Mouse (Mus musculus) large intestine, adult 2 months (tissue): ENCODE data around the gene Slc25a28. TPM values are rescaled to one million over a fixed set of nuclear protein-coding genes. Genes with fewer than 3 reads are reported as not detected.

Experiments
- DNase-seq: peaks from one replicate; pipeline ENCODE4 v3.0.0-alpha.2; 2012; ENCODE audit warnings: low read depth, low spot score
- WGBS: fragments of 180-500 bp; shearing (Covaris S2); methylation state at CpG from one replicate; pipeline ENCODE4 v1.1.7; 2018; 5-methylcytosine and 5-hydroxymethylcytosine counted together
- polyA plus RNA-seq: library from polyadenylated mRNA; depleted of rRNA; stranded (reverse); fragments of >200 nt; gene quantifications from 2 replicates; pipeline ENCODE4 v1.2.3, GENCODE M21; 2012; rRNA removed

Slc25a28 gene
- polyA plus RNA-seq, result 66.6 and 94.4 TPM in 2 replicates

DNA sequence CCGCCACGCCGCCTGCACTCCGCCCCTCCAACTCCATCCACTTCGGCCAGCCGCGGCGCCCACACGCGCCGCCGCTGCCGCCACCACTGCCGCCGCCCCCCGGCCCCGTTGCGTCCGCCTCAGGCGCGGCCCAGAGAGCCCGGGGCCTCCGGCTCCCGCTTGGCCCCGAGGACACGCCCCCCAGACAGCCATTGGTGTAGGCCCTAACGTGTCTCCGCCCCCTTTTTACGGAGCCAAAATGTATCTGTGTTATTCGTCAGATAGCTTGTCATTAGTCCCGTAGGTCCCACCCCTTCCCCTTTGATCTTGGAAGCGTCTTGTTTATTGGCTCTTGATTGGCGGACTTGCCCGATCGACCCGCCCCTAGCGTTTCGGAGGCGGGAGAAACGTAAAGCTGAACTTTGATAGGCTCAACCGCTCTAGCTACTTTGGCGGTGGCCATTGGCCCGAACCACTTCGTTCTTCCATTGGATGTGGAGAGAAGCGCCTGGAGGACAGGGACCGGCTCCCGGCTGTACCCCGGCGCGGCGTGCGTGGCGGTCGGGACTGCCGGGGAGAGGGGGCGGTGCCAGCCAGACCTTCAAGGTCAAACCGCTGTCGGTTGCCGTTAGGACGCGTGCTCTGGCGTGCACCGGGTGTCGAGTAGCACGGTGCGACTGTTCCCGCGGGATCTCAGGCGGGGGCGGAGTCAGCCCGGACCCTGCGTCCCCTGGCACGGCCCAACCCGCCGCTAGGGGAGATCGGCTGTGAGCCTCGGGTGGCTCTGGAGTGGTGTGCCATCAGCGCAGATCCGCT lies at the start of gene Slc25a28:
Slc25a28 (minus strand) TSS at position 152 of the 795 bp plus-strand sequence.
- 1% methylated on average over 79 of the region's 79 CpGs for WGBS
- DNase-seq, result peak; percentile 100

DNA sequence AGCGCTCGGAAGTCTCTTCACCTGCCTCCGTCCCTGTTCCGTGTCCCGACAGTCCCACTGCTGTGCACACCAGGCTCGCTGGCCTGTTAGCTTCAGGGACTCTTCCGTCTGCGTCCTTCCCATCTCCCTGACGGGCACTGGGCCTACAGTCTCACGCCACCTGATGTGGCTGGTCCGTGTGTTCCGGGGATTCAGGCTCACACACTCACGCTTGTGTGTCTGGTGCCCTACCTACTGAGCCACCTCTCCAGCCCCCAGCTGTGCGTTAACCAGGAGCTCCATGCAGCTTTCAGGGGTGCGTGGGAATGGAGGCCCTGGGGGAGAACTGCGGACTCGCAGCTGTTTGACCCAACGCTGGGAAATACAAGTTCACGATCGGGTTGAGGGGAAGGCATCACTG lies 49.5 kb upstream of the Slc25a28 start:
- DNase-seq, result no peak
- 96% methylated on average over 20 of the region's 20 CpGs for WGBS

DNA sequence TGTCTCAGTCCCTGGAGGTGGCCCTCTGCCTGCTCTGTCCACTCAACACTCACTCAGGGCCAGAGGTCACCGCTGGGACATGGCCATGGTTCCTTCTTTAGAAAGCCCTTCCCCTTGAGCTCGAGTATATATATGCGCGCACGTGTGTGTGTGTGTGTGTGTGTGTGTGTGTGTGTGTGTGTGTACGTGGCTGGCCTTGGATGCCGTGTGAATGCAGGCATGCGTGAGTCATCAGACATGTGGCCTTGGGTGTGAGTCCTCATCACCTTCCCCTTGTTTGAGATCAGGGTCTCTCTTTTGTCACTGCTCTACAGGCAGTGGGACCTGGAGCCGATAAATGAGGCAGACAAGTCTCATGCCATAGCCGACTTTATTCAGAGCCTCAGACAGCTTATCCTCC lies 48.8 kb upstream of the Slc25a28 start:
- no peak for DNase-seq
- 85% methylated on average over 10 of the region's 10 CpGs for WGBS

DNA sequence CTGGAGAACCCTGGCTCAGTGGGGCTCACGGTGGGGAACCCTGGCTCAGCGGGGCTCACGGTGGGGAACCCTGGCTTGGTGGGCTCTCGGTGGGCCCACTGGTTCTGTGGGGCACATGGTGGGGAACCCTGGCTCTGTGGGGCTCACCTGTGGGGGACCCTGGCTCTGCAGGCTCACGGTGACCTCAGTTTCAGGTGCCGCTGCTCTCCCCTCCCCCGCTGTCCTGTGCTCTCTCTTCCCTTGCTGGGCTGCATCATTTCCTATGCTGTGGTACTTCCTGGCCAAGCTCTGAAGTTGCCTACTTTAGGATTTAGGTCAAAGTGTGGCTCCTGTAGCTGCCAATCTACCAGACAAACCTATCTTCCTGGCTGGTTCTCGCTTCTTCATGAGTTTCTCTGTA lies 48.2 kb upstream of the Slc25a28 start:
- WGBS, result 82% methylated on average over 8 of the region's 8 CpGs
- no peak for DNase-seq

DNA sequence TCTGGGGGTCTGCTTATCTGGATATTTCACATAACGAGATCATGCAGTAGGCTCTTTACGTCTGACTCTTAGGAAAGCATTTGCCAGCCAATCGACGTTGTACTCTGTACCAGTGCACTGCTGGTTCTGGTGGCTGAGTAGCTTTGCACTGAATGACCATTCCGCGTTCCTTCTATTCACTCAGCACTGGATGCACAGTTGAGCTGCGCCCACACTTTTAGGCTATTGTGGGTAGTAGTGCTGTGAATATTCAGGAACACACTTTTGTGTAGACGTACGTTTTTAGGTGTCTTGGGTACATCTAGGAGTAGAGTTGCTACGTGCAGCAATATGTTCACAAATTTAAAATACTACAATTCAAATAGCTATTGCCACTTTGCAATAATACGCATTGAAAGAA lies 45.4 kb upstream of the Slc25a28 start:
- DNase-seq, result no peak
- 97% methylated on average over 11 of the region's 11 CpGs for WGBS

DNA sequence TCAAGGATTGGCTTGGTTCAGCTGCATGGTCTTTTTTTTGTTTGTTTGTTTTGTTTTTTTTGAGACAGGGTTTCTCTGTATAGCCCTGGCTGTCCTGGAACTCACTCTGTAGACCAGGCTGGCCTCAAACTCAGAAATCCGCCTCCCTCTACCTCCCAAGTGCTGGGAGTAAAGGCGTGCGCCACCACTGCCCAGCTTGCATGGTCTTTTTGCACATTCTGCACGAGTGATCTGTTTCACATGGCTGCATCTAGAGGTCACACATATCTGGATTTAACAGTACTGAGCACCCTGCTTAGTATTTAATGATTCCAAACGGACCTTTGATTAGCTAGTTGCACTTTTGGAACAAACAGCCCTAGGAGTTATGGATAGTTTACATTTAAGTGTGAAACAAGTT lies 37.3 kb upstream of the Slc25a28 start:
- no peak for DNase-seq
- WGBS, result 69% methylated on average over 5 of the region's 5 CpGs

DNA sequence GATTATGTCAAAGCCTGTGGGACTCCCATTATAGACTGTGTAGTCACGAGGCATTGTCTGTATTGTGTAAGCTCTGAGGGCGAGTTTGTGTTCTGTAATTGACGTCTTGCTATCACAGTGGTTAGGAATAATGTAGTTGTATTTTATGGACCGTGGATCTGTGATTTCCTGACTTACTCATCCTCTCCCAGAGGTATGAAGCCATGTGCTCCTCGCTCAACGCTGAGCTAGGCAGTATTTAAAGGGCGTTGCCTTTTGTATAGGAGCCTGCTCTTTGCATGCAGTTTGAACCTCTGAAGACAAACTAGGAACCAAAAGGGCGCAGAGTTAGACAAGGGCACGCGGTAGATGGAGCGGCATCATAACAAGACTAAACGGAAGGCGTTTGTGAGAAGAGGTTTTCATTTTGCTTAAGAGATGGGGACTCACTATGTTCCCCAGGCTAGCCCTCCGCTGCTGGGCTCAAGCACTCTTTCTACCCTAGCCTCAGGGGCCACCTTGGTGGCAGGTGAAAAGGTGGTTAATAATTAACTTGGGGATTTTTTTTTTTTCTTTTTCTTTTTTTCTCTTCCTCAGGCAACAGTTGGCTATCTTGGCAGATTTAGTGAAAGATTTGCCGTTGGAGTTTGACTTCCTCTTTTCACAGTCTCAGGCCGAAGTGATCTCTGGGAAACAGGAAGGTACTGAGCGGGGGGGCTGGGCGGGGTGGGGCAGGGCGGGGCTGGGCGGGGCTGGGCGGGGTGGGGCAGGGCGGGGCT lies 36.7 kb upstream of the Slc25a28 start:
- 24% methylated on average over 22 of the region's 22 CpGs for WGBS
- DNase-seq, result peak; percentile 72

DNA sequence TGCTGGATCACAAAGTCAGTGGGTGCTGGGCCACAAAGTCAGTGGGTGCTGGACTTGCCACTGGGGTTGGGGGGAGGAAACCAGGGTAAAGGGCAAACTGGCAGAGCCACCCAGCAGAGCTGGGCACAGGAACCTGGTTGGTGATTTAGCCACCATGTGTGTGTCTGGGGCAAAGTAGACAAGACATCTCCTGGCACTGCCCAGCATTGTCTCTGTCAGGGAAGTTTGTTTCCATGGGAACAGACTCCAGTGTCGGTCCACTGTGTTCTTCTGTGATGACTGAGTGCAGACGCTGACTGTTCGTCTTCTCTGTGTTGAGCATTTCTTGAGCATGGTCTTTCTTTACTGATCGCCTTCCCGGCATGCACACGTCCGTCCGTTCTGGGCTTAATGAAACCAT lies 34.6 kb upstream of the Slc25a28 start:
- 94% methylated on average over 8 of the region's 8 CpGs for WGBS
- no peak for DNase-seq

DNA sequence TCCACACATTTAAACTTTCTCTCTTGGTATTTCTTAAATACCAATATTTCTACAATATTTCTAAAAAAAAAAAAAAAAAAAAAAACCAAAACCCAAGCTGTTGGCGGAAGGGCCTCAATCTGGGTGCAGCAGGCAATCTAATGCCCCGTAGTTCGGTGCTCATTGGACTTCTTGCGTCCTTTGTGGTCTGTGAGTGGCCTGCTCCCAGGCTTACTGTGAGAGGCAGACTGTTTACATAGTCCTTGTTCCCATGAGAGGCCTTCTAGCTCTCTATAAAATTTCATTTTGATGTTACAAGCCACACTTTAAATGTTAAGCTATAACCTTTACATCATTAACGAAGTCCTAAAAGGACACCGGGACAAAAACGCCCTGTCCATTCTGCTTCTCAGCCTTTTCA lies 33.5 kb upstream of the Slc25a28 start:
- DNase-seq, result no peak
- WGBS, result 71% methylated on average over 7 of the region's 7 CpGs

DNA sequence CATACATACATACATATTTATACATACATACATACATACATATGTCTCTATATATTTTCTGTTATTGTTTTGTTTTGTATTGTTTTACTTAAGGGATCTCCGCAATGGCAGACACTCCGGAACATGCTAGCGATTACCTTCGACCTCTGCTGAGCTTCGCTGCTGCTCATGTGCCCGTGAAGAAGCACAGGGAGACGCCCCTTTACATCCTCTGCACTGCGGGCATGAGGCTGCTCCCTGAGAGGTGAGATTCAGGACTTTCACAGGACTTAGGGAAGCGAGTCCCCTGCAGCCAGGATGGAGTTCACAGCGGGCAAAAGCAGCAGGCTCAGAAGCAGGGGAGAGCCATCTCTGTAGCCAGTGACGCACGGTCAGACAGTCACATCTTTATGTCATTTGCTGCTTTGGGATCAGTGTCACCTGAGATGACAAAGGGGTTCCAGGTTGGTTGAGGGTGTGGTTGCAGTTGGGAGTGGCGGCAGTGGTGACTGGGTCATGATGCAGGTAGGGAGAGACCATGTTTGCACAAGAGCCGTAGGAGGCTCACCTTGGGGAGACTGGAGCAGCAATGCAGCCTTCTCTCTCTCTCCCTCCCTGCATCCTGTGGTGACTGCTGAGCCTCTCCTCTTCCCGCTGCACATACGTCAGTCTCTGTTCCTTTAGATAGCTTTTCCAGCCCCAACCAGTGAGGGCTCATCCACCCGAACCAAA lies 30.3 kb upstream of the Slc25a28 start:
- no peak for DNase-seq
- 66% methylated on average over 17 of the region's 17 CpGs for WGBS

DNA sequence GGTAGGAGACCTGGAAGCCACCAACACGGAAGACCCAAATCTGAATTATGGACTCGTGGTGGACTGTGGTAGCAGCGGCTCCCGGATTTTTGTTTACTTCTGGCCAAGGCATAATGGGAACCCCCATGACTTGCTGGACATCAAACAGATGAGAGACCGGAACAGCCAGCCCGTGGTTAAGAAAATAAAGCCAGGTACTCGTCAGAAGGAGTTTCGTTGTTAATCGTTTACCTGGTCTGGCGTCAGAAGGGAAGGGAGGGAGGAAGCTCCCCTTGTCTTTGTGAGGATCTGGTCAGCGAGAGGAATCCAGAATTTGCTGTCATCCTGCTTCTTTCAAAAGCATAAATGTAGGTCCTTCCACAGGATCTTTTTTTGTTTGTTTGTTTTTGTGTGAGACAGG lies 29.5 kb upstream of the Slc25a28 start:
- no peak for DNase-seq
- 41% methylated on average over 11 of the region's 11 CpGs for WGBS

DNA sequence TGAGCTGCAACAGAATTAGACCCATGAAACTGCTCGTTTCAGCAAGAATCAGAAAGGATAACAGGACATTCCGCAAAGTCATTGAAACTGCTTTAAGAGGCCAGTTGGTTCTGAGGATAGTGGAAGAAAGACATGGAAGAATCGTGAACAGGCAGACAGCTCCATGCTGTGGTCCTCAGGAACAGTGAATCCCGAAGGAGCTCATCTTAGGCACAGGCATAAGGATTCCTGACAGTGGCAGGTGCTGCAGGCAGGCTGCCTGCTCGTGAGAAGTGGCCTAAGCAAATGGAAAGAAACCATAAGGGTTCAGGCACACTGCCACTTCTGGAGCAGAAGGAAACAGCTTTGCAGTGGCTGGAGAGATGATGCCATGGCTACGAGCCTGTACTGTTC lies 25.1 kb upstream of the Slc25a28 start:
- whole genome bisulfite sequencing, result 80% methylated on average over 6 of the region's 6 CpGs
- no peak for DNase-seq

DNA sequence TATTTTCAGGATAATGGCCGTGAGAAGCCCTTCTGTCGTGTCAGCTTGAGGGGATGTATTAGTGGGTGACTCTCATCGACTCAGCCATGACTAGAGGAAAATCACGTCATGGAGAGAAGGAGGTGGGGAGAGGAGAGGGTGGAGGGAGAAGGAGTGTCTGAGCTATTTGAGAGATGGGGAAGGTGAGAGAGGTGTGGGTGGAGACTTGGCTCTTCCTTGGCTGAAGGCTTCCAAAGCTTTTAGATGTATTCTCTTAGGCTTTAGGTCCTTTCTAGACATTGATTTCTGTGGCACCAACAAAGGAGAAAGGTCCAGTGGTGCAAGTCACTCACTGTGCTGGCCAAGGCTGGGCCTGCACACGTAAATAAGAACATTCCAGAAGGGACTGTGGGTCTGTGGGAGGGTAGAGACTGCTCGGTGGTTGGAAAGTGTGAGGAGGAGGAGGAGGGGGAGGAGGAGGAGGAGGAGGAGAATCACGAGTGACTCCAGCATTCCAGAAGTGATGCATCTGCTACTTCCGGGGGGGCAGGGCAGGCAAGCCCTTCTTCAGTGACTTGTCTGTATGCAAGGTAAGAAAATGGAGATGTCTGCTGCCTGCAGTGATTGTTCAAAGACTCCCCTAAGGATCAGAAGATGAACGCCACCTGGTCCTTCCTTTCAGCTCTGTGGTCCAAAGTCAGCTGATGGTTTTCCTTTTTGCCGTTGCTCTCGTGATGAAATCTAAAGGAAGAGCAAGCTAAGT lies 24.5 kb upstream of the Slc25a28 start:
- DNase-seq, result no peak
- WGBS, result 47% methylated on average over 11 of the region's 11 CpGs

DNA sequence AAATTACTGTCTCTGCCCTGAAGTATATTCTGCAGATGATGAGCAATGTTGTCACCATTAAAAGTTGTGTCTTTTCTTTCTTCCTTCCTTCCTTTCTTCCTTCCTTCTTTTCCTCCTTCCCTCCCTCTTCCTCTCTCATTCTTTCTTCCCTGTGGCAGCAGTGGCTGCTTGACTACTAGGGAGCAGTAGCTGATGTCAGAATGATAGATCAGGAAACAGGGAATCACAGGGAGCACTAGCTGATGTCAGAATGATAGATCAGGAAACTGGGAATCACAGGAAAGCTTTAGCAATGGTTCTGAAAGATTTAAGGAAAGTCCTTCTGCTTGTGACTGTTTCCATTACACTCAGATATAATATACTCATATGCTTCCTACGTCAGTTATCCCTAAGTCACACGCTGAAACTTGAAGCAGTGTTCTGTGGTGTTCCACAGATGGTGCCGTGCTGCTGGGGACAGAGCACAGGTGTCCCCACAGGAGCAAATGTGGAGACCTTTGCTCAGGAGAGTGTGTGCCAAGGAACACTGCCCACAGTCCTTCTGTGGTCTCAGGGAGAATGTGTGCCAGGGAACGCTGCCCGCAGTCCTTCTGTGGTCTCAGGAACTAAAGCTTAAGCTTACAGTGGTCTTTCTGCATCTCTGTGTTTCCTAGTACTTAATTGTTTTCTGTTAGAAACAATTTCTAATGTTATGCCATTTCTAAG lies 23.1 kb upstream of the Slc25a28 start:
- no peak for DNase-seq
- WGBS, result 39% methylated on average over 5 of the region's 5 CpGs

DNA sequence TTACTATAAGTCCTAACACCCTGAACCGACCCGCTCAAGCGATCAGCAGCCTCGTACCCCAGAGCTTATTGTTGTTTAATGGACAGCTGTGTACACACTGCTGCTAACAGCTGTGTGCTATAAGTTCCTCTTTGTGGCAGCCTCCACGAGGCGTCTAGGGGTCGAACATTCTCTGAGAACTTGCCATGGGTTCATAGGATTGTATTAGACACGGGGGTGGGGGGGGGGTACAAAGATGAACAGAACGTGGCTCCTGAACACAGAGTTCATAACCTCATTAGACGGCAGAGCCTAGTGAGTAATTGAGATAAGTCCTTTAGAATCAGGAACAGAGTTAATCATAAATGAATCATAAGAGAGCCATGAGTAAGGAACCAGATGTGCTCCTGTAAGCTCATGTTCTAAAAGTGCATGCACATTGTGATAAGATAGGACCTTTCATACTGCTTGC lies 20.9 kb upstream of the Slc25a28 start:
- DNase-seq, result no peak
- 17% methylated on average over 10 of the region's 10 CpGs for WGBS

DNA sequence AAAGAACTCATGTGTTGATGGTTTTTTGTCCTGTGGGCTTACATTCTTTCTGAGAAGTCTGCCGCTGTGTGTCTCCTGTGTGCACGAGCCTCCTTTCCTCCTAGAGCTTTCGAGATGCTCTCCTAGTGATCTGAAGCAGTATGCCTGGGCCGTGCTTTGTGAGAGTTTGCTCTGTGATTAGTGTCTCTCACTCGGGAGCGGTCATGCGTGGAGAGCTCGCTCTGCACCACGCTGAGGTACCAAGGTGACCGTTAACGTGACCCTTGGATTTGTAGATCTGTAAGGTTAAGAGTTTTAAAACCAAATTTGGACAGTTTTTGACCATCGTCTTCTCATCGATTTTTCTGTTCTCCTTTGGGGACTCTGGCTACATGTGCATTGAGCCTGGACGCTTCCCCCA lies 18.1 kb upstream of the Slc25a28 start:
- no peak for DNase-seq
- 94% methylated on average over 14 of the region's 14 CpGs for WGBS

DNA sequence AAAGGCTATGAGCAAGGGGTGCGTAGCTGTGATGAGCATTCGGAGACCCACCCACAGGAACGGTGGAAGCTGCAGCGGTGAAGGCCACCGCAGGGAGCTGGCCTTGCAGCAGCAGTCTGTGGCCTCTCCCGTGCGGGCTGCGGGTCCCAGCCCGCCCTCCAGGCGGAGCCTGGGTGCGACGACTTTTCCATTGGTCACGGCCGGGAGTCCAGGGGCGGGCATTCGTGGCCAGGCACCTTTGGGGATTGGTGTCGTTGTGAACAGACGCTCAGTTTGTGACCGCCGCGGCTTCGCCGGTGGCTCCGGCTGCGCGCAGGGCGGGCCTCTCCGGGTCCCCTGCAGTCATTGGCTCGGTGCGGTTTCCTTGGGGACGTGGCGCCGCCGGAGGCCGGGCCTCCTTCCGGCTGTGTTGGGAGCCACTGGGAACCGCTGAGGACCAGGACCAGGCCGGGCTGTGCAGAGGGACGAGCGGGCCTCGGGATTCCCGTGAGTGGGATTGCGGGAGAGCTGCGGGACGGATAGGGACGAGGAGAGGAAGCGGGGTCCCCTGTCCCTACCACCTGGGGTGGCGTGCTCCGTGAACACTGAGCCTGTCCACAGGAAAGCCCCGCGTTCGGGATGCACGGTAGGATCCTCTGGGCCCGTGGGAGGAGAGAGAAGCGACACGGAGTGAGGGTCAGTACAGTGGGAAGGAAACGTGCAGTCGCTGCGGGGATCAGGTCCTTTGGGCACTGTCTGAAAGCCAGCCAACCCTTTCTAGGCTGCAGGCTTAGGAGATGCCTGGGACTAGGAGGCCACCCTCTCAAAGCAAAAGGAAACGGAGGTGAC lies 15.0 kb upstream of the Slc25a28 start, which contains the start of gene Entpd7:
Entpd7 (plus strand) TSS at position 254 of the 828 bp plus-strand sequence.
- under 1% methylated on average over 60 of the region's 60 CpGs for WGBS
- DNase-seq, result peak; percentile 73

DNA sequence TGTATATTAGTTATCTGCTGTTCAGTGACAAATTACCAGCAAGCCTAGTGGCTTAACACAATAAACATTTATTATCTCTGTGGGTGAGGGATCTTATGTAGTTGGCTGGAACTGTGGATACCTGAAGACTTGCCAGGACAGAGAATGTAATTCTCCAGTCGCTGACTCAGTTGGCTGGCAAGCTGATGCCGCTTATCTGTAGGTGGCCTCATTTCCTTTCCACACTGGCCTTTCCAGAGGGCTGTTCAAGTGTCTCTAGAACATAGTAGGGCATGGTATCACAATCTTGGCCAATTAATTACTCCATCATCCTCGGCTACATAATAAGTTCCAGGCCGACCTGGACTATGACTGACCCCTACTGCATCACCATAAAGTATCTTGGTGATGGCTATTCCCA lies 6.9 kb upstream of the Slc25a28 start:
- WGBS, result 84% methylated on average over 4 of the region's 4 CpGs
- DNase-seq, result no peak
